Mouse (Mus musculus) intestine, embryonic 14.5 days (tissue): ENCODE measurements around the gene Rgl1. TPM values are rescaled to one million over a fixed set of nuclear protein-coding genes. Genes with fewer than 3 reads are reported as not detected.

Source experiments
- ATAC-seq: fragments of 200-750 bp; cut with Nextera tagmentation; replicated peaks from 2 replicates; pipeline ENCODE4 v1.8.0; 2017; ENCODE audit warnings: low read depth, moderate number of reproducible peaks, moderate TSS enrichment, moderate library complexity; ENCODE audit not compliant: low FRiP score, low TSS enrichment
- DNase-seq: peaks from one replicate; pipeline ENCODE4 v3.0.0-alpha.2; 2018; ENCODE audit warnings: low spot score
- H3K27ac ChIP-seq: fragments of 300-500 bp; sonication (generic); 2 replicates; pipeline ENCODE4 v1.5.1; 2014; ENCODE audit warnings: low read depth, mild to moderate bottlenecking, control low read depth
- H3K27me3 ChIP-seq: fragments of 300-500 bp; sonication (generic); replicated peaks from 2 replicates; pipeline ENCODE4 v1.6.1; 2014; ENCODE audit warnings: low read length, control low read depth; ENCODE audit not compliant: control insufficient read depth, insufficient read depth
- H3K36me3 ChIP-seq: fragments of 300-500 bp; sonication (generic); 2 replicates; pipeline ENCODE4 v1.6.1; 2014; ENCODE audit warnings: low read length, control low read depth; ENCODE audit not compliant: control insufficient read depth, insufficient read depth
- H3K4me1 ChIP-seq: fragments of 300-500 bp; sonication (generic); replicated peaks from 2 replicates; pipeline ENCODE4 v1.6.1; 2014; ENCODE audit warnings: low read length, control low read depth, mixed read lengths; ENCODE audit not compliant: control insufficient read depth, insufficient read depth
- H3K4me2 ChIP-seq: fragments of 300-500 bp; sonication (generic); 2 replicates; pipeline ENCODE4 v1.6.1; 2014; ENCODE audit warnings: low read length
- H3K4me3 ChIP-seq: fragments of 300-500 bp; sonication (generic); 2 replicates; pipeline ENCODE4 v1.5.1; 2014; ENCODE audit warnings: low read depth, low read length, control low read depth, mixed read lengths
- H3K9ac ChIP-seq: fragments of 300-500 bp; sonication (generic); 2 replicates; pipeline ENCODE4 v1.6.1; 2014; ENCODE audit warnings: mild to moderate bottlenecking, low read length
- H3K9me3 ChIP-seq: fragments of 300-500 bp; sonication (generic); 2 replicates; pipeline ENCODE4 v1.6.1; 2016; ENCODE audit warnings: low read length, control low read depth; ENCODE audit not compliant: control insufficient read depth
- WGBS: fragments of 180-500 bp; shearing (Covaris S2); extraction: QIAGEN DNeasy Blood & Tissue Kit; methylation state at CpG from one replicate; pipeline ENCODE4 v1.1.7; 2014; 5-methylcytosine and 5-hydroxymethylcytosine counted together
- polyA plus RNA-seq: library from polyadenylated mRNA; unstranded; fragments of >200 nt; fragmentation: Nextera tagmentation; extraction: Ambion mirVana; gene quantifications from 2 replicates; pipeline ENCODE4 v1.2.1, GENCODE M21; 2014

The Rgl1 gene
- polyA plus RNA-seq, 1 experiment from 2014 or later: 50.9 TPM

DNA sequence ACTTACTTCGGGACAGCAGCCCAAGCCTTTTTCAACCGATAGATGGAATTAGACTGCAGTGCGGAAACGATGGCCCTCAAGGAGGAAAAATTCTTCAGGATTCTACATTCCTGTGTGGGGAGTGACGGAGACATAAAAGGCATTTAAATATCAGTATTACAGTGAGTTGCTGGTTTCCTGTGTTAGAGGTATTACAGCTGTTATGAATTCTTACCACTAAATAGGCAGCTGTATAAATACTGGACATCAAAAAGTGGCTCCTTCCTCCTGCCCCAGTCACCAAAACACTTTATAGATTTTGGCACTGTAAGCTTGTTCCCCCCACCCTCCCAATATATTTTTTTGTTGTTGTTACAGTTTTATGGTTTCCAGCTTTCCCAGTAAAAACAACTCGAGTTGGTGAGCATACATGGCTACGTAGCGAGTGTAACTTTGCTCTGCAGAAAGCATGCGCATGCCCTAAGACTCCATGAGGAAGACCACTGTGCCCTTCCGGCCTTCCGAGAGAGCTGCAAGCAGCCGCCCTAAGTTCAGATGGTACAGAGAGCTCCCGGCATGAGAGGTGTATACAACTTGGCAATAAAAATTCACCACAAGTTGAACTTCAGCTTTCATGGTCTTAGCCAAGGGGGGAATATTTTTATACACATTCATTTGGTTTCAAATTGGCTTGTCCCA, 217.0 kb downstream of the Rgl1 start:
- Histone ChIP-seq H3K27me3 (no peaks in the 10 kb centered on the region), H3K4me2 (no peak overlapping the region), H3K4me1 (peaks cover 25% of the 10 kb centered on the region), H3K9ac (no peak overlapping the region), H3K4me3 (no peak overlapping the region), H3K9me3 (no peaks in the 10 kb centered on the region), H3K27ac (peak overlapping the region; percentile 83), H3K36me3 (peaks cover 55% of the 10 kb centered on the region)
- DNase-seq: no peak
- ATAC-seq: peak; percentile 28; the same call in 1 of the 2 replicates
- 49% methylated on average over 13 of the region's 13 CpGs for WGBS

DNA sequence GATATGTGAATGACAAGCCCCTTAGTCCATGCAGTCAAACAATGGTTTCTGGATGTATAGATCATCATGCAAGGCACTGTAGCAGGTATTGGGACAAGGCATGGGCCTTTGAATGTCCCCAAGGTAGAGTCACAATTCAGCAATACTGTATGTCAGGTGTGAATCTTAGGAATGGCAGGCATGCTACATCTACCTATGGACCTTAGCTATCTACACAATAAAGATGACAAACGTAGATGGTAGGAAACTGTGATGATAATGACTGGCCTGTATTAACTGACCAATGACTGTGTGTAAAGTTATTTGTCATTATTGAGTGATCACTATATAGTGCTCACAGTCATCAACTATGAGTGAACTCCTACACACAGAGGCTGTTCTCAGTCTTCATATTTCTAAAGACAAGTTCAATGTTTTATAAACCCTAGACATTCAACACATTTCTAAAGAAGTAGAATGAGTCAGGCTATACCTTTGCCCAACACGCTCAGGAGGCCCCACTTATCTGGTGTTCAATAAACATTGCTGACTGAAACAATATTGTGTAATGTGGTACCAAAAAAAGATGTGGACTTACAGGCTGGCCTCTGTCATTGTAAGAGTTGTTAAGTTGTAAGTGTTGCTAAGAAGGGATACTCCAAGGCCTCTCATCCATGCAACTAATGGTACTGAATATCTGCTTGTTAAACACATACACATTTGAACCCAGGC, 222.5 kb downstream of the Rgl1 start:
- DNase-seq: no peak
- H3K27me3 ChIP-seq: no peaks in the 10 kb centered on the region
- ATAC-seq: no peak
- no peaks in the 10 kb centered on the region for H3K9me3 ChIP-seq
- WGBS: 68% methylated on average over 2 of the region's 2 CpGs
- H3K9ac ChIP-seq: no peak overlapping the region
- peak overlapping the region; percentile 55; the same call in 1 of the 2 replicates for H3K27ac ChIP-seq
- peaks cover 11% of the 10 kb centered on the region for H3K4me1 ChIP-seq
- no peak overlapping the region for H3K4me3 ChIP-seq
- H3K4me2 ChIP-seq: no peak overlapping the region
- H3K36me3 ChIP-seq: peaks cover 66% of the 10 kb centered on the region

DNA sequence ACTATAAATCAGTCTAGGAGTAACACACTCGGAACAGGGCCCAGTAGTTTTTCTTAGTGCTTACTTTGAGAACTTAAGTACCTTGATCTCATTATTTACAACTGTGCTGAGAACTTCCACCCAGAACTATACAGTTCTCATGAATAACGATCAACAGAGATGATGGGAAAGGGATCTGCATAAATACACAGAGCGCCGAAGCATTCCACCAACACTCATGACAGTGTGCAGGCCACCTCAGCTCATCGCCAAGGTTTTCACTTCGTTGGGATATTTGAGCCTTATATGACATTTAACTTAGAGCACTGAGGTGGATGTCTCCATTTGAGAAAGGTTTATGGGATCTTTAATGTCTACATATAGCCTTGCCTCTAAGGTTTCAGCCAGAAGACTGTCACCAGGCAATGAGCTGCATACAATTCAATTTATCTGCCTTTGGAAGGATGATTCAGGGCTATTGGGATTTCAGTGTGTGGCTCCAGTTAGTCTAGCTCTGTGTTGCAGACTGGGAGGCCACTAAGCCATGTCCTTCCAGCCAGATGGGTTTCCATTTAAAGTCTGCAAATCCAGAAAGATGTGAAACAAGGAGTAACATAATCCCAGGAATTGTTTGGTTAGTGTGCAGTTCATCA, 223.3 kb downstream of the Rgl1 start:
- peak; percentile 77 for ATAC-seq
- Histone ChIP-seq H3K9ac (no peak overlapping the region), H3K4me3 (no peak overlapping the region), H3K9me3 (no peaks in the 10 kb centered on the region), H3K36me3 (peaks cover 69% of the 10 kb centered on the region), H3K4me1 (peaks cover 9% of the 10 kb centered on the region; the same call in 1 of the 2 replicates), H3K27me3 (no peaks in the 10 kb centered on the region), H3K4me2 (no peak overlapping the region), H3K27ac (peak overlapping the region; percentile 55; the same call in 1 of the 2 replicates)
- no peak for DNase-seq
- 39% methylated on average over 6 of the region's 6 CpGs for WGBS

DNA sequence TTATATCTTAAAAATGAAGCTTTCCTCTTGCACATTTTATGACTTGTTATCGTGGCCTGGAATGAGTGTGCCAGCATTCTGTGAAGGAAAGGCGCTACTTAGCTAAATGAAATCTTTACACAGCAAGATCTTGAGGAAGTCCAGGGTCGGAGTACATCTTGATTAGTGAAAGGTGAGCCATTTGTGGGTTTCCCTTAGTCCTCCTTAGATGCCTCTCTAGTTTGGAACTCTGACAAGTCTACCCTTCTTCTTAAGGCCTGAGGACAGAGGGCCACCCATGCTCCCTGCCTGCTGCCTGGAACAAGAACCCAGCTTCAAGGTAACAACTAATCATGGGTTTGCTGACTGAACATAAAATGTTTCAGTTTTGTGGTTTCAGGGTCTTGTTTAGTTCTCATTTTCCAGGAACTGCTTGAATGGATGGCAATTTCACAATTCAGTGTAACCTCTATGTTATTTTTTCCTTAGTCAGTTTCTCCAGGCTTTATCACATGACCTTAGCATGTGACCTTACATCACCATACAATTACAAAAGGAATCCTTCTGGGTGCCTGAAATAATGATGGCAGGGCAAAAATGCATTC, 225.8 kb downstream of the Rgl1 start:
- H3K27ac ChIP-seq: no peak overlapping the region
- ATAC-seq: no peak
- 77% methylated on average over 3 of the region's 3 CpGs for WGBS

DNA sequence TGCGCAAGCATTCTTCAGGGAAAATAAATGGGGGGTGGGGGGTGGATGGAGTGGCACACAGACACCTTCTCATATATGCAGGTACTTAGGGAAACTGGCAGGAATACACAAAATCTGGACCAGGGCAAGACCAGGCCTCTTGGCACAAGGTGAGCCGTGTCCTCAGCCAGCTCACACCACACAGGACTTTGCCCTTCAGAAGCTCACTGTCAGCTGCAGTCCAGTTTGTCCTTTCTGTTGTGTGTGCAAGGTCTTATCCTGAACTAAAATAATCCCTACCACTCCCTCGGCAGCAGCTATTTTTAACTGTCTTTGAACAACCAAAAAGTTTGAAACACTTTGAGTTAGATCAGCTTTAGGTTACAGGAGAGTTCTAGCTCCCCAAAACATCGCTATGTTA, 227.3 kb downstream of the Rgl1 start:
- 86% methylated on average over 4 of the region's 4 CpGs for WGBS
- Histone ChIP-seq H3K9me3 (no peaks in the 10 kb centered on the region), H3K36me3 (peaks cover 58% of the 10 kb centered on the region), H3K4me1 (peaks cover 9% of the 10 kb centered on the region; the same call in 1 of the 2 replicates), H3K9ac (no peak overlapping the region), H3K27ac (no peak overlapping the region), H3K27me3 (no peaks in the 10 kb centered on the region), H3K4me2 (no peak overlapping the region), H3K4me3 (no peak overlapping the region)
- no peak for ATAC-seq
- no peak for DNase-seq

More for the DNA sequence above, 225.8 kb downstream of the Rgl1 start:
- Histone ChIP-seq H3K4me3 (no peak overlapping the region), H3K9me3 (no peaks in the 10 kb centered on the region), H3K9ac (no peak overlapping the region), H3K4me1 (peaks cover 9% of the 10 kb centered on the region; the same call in 1 of the 2 replicates), H3K4me2 (no peak overlapping the region), H3K36me3 (peaks cover 64% of the 10 kb centered on the region), H3K27me3 (no peaks in the 10 kb centered on the region)
- no peak for DNase-seq

DNA sequence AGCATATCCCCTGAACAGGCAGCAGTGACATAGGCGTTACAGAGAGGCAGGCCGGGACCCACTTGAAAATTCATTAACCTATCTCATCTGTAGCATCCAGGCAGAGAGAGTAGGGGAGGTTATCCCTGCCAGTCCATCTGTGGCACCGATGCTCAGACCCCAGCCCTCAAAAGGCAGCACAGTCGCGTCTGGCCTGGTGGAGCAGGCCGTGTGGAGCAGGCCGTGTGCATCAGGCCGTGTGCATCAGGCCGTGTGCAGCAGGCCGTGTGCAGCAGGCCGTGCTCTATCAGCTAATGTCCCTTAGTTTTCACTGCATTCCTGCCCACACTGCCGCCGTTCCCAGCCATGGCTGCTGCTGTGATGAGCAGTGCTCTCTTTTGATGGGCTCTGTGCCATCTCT, 229.0 kb downstream of the Rgl1 start:
- H3K36me3 ChIP-seq: peaks cover 60% of the 10 kb centered on the region
- no peak overlapping the region for H3K9ac ChIP-seq
- no peak overlapping the region for H3K4me3 ChIP-seq
- no peaks in the 10 kb centered on the region for H3K27me3 ChIP-seq
- no peaks in the 10 kb centered on the region for H3K9me3 ChIP-seq
- no peak overlapping the region for H3K4me2 ChIP-seq
- H3K27ac ChIP-seq: no peak overlapping the region
- H3K4me1 ChIP-seq: peaks cover 7% of the 10 kb centered on the region; the same call in 1 of the 2 replicates
- 90% methylated on average over 13 of the region's 13 CpGs for WGBS
- ATAC-seq: no peak
- no peak for DNase-seq

DNA sequence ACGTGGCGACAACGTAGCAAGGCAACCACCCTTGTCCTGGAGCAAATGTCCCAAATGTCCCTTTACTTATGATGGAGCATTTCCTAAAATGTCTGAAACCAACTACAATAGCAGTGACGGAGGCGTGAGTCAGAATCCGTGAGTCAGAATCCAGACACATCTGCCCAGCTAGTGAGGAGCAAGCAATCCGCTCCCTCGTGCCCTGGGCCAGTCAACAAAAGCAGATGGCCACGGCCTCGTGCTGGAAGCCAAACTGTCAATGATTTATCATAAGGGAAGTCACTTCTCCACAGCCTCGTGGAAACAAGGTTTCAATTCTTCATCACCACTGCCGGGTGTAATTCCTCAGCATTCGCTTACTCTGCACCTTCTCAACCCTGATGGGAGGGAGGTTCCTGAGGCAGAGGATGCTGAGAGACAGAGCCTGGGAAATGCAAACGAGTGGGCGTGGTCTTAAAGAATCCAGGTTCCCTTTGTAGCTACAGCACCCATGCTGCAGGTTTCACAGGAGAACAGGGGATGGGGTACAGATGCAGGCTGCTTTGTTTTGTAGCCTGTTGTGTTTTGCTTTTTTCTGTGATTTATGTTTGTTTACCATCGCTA, 229.6 kb downstream of the Rgl1 start:
- Histone ChIP-seq H3K9me3 (no peaks in the 10 kb centered on the region), H3K4me2 (no peak overlapping the region), H3K36me3 (peaks cover 54% of the 10 kb centered on the region), H3K4me3 (no peak overlapping the region), H3K4me1 (0 out of 2 replicates have a peak, but pooled peaks cover 7% of the 10 kb centered on the region), H3K27me3 (no peaks in the 10 kb centered on the region), H3K27ac (no peak overlapping the region), H3K9ac (no peak overlapping the region)
- peak; percentile 54 for DNase-seq
- no peak for ATAC-seq
- WGBS: 39% methylated on average over 16 of the region's 16 CpGs

DNA sequence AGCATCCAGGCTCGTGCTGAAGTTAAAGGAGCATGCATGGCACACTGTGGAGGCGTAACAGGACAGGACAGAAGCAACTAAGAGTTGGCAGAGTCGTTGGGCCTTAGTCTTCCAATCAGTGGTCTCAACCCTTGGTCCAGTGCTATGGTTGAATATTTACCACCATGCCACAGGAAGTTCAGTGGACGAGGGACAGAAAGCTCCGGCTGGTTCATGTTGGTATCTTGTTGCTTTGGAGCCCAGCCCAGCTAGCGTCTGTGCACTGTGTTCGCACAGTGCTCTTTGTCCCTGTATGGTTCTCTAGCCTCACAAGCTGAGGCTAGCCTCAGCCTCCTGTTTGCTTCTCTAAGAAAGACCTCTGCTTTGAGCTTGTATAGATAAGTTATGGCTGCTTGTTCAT, 231.6 kb downstream of the Rgl1 start:
- H3K4me3 ChIP-seq: no peak overlapping the region
- no peak overlapping the region for H3K4me2 ChIP-seq
- peaks cover 50% of the 10 kb centered on the region for H3K36me3 ChIP-seq
- 75% methylated on average over 7 of the region's 7 CpGs for WGBS
- H3K4me1 ChIP-seq: 0 out of 2 replicates have a peak, but pooled peaks cover 7% of the 10 kb centered on the region
- ATAC-seq (no peak), DNase-seq (no peak)
- no peaks in the 10 kb centered on the region for H3K9me3 ChIP-seq
- no peak overlapping the region for H3K9ac ChIP-seq
- H3K27me3 ChIP-seq: no peaks in the 10 kb centered on the region
- H3K27ac ChIP-seq: no peak overlapping the region
